Mouse (Mus musculus) left cerebral cortex, postnatal 25 days (tissue): ENCODE data around the gene Memo1. TPM values are rescaled to one million over a fixed set of nuclear protein-coding genes. Genes with fewer than 3 reads are reported as not detected.
A peak's percentile ranks its signal among the peaks of the same experiment; 100 is the strongest.
"Not testable (repeated sequence)": the region's sequence is repeated elsewhere in the genome, so short reads cannot be mapped to it uniquely, and the experiment has no call there.

ENCODE experiments used
- DNase-seq, 2 experiments: peaks; one replicate each; pipeline ENCODE4 v3.0.0; 2022; ENCODE audit warnings: low spot score in 2 of 2, mixed read lengths in 1 of 2
- intact Hi-C: fragments of 180-260 bp; cut with DNase I; formaldehyde crosslinking; loops from one replicate; pipeline ENCODE4 v1.15.1; 2025
- total RNA-seq, 2 experiments: library from RNA; stranded (reverse); gene quantifications; 2 replicates each; pipeline ENCODE4 v1.2.3; 2021

The Memo1 gene
- total RNA-seq, 2 experiments from 2014 or later: 43.1 to 49.7 TPM

- DNase-seq, intact Hi-C loops: not testable (repeated sequence)
Observed at GRCm38 (mm10) chr17:74179640-74180039, 115.7 kb downstream of the Memo1 start.

GRCm38 (mm10) chr17:74173726-74174125 is 121.6 kb downstream of the Memo1 start:
- DNase-seq: no peak
- intact Hi-C loops: no loop called here

GRCm38 (mm10) chr17:74172834-74173233 is 122.5 kb downstream of the Memo1 start:
- intact Hi-C loops: no loop called here
- no peak for DNase-seq

- intact Hi-C loops: no loop called here
- DNase-seq: peak in 1 of 2 experiments; percentile 13
Observed at GRCm38 (mm10) chr17:74159443-74159894, 135.9 kb downstream of the Memo1 start.

- no peak for DNase-seq
- intact Hi-C loops: no loop called here
Observed at GRCm38 (mm10) chr17:74158161-74158560, 137.2 kb downstream of the Memo1 start.

Other genes starting within 250 kb of the Memo1 start
- gene Srd5a2, start 247.6 kb downstream of the Memo1 start, total RNA-seq: not detected
- 10 to 100 TPM; 43.9 to 50.5 TPM for gene Dpy30, start 28.4 kb upstream of the Memo1 start, total RNA-seq
- 10 to 100 TPM; 55.0 to 59.4 TPM for gene Spast, start 43.5 kb upstream of the Memo1 start, total RNA-seq
- 10 to 100 TPM; 13.3 to 13.9 TPM for gene Slc30a6, start 100.1 kb upstream of the Memo1 start, total RNA-seq
- gene Nlrc4, start 163.6 kb upstream of the Memo1 start, total RNA-seq: under 1 TPM; 0.07 to 0.30 TPM
- 10 to 100 TPM; 74.8 to 87.1 TPM for gene Yipf4, start 194.0 kb upstream of the Memo1 start, total RNA-seq
- 100 to 1,000 TPM; 138 to 140 TPM for gene Birc6, start 232.8 kb upstream of the Memo1 start, total RNA-seq